Comparison of ENCODE assay signal across 8 mouse cellular contexts in the genomic region with DNA sequence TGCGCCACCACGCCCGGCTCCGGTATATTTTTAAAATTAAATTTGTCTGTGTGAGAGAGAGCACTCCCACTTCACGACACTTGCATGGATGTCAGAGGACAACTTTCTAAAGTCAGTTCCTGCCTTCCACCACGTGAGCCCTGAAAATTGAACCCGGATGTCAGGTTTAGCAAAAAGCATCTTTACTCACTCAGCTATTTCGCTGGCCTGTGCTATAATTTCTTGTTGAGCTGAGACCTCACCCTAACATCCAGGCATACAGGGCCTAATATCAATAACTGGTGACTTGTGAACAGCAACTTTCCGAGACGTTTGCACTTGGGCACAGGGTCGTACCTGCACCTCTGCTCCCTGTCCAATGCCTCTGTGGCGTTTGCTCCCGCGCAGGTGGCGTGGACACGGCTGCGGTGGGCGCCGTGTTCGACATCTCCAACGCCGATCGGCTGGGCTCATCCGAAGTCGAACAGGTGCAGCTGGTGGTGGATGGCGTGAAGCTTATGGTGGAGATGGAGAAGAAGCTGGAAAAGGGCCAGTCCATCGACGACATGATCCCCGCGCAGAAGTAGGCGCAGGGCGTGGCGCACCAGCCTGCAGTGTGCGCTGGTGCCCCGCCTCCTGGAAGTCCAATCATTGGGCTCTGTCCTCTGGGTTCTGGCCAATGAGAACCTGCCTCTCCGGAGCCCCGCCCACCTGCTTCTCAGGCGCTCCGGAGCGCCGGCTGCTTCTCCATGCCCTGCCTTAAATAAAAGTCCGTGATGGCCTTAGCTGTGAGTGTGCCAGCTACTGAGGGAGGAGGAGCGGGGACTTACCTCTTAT. TPM values are rescaled to one million over a fixed set of nuclear protein-coding genes. Genes with fewer than 3 reads are reported as not detected.
DNase-seq lines count a peak whose midpoint lies in the region; ATAC-seq lines count a peak whose summit lies in the region.

No protein-coding gene starts in this region.

- no peaks in the 10 kb centered on the region for H3K9me3 ChIP-seq in intestine, embryonic 14.5 days (ENCODE audit: control insufficient read depth, low read length)

- H3K27me3 ChIP-seq in intestine, embryonic 14.5 days (replicated peaks; ENCODE audit: control insufficient read depth, insufficient read depth, low read length) = peaks cover 40% of the 10 kb centered on the region

- no peak overlapping the region for H3K27ac ChIP-seq in intestine, embryonic 14.5 days (ENCODE audit: low read depth)

- H3K36me3 ChIP-seq in intestine, embryonic 14.5 days (ENCODE audit: control insufficient read depth, insufficient read depth, low read length) = peaks cover 15% of the 10 kb centered on the region

- no peak overlapping the region for H3K9ac ChIP-seq in intestine, embryonic 14.5 days (ENCODE audit: low read length)

- intact Hi-C loops in left cerebral cortex, postnatal 10 days (cut with DNase I) = no loop called here

- 11% methylated on average over 43 of the region's 43 CpGs for WGBS in intestine, embryonic 14.5 days

- peak overlapping the region; percentile 44 for H3K4me2 ChIP-seq in intestine, embryonic 14.5 days (ENCODE audit: low read length)

- peak; percentile 76 to 77 for DNase-seq in adrenal gland, adult 18-20 months (ENCODE audit: low spot score in 2 of 2)
- DNase-seq in embryo, embryonic 10.5 days (ENCODE audit: low spot score) = peak; percentile 94
- peak; percentile 80 for DNase-seq in gastrocnemius, postnatal 10 days
- peak; percentile 83 for DNase-seq in intestine, embryonic 14.5 days (ENCODE audit: low spot score)
- peak; percentile 83 to 94 for DNase-seq in left cerebral cortex, postnatal 10 days (ENCODE audit: extremely low spot score in 1 of 2, low spot score in 2 of 2)
- peak; percentile 86 for DNase-seq in right cerebral cortex, postnatal 14 days
- peak; percentile 70 for DNase-seq in urinary bladder, postnatal 25 days (ENCODE audit: low spot score)

- peak; percentile 92 for ATAC-seq in intestine, embryonic 14.5 days (replicated peaks; ENCODE audit: low FRiP score, low TSS enrichment, low read depth)
- peak; percentile 97 for ATAC-seq in megakaryocyte-erythroid progenitor cell, adult 5-6 weeks (replicated peaks; ENCODE audit: low FRiP score, low TSS enrichment, poor library complexity, severe bottlenecking)

- no peaks in the 10 kb centered on the region; the same call in 1 of the 2 replicates for H3K4me1 ChIP-seq in intestine, embryonic 14.5 days (replicated peaks; ENCODE audit: control insufficient read depth, insufficient read depth, low read length)

- H3K4me3 ChIP-seq in intestine, embryonic 14.5 days (ENCODE audit: low read depth, low read length) = peak overlapping the region; percentile 29

RNA-seq across cellular contexts. Expression of gene Ckm, which starts 16.5 kb away (rescaled TPM):
- 10 to 100 TPM in 1 of 2 experiments, not detected in 1; 14.7 TPM for total RNA-seq in adrenal gland, adult 18-20 months (2021)
- over 10,000 TPM; 22,462 to 26,486 TPM for total RNA-seq in gastrocnemius, postnatal 10 days (2021)
- polyA plus RNA-seq in intestine, embryonic 14.5 days (2014; fragmentation: Nextera tagmentation; extraction: Ambion mirVana) = 0.60 and 1.1 TPM in 2 replicates
- total RNA-seq in left cerebral cortex, postnatal 10 days (2021) = 1 to 10 TPM in 1 of 2 experiments, under 1 TPM in 1; 0.57 to 1.0 TPM
- not detected in 2 replicates for total RNA-seq in megakaryocyte-erythroid progenitor cell, adult 5-6 weeks (2014; fragmentation: Nextera tagmentation)
- 0.80 TPM in 1 of 2 replicates, not detected in the other for total RNA-seq in megakaryocyte-erythroid progenitor cell, adult 5-6 weeks (2017)

RNA-seq across cellular contexts. Expression of gene Klc3, which starts 17.1 kb away (rescaled TPM):
- total RNA-seq in adrenal gland, adult 18-20 months (2021) = 1 to 10 TPM; 1.3 to 3.7 TPM
- total RNA-seq in gastrocnemius, postnatal 10 days (2021) = under 1 TPM; 0.12 to 0.18 TPM
- polyA plus RNA-seq in intestine, embryonic 14.5 days (2014; fragmentation: Nextera tagmentation; extraction: Ambion mirVana) = 2.4 and 3.4 TPM in 2 replicates
- 1 to 10 TPM in 1 of 2 experiments, under 1 TPM in 1; 0.93 to 1.2 TPM for total RNA-seq in left cerebral cortex, postnatal 10 days (2021)
- total RNA-seq in megakaryocyte-erythroid progenitor cell, adult 5-6 weeks (2014; fragmentation: Nextera tagmentation) = not detected in 2 replicates
- 0.61 TPM in 1 of 2 replicates, not detected in the other for total RNA-seq in megakaryocyte-erythroid progenitor cell, adult 5-6 weeks (2017)

RNA-seq across cellular contexts. Expression of gene Mark4, which starts 37.6 kb away (rescaled TPM):
- total RNA-seq in adrenal gland, adult 18-20 months (2021) = 10 to 100 TPM; 35.9 to 54.0 TPM
- total RNA-seq in gastrocnemius, postnatal 10 days (2021) = 10 to 100 TPM; 12.2 to 16.4 TPM
- polyA plus RNA-seq in intestine, embryonic 14.5 days (2014; fragmentation: Nextera tagmentation; extraction: Ambion mirVana) = 7.5 and 8.5 TPM in 2 replicates
- total RNA-seq in left cerebral cortex, postnatal 10 days (2021) = 100 to 1,000 TPM; 110 to 115 TPM
- total RNA-seq in megakaryocyte-erythroid progenitor cell, adult 5-6 weeks (2014; fragmentation: Nextera tagmentation) = 7.8 and 11.3 TPM in 2 replicates
- 3.0 and 3.1 TPM in 2 replicates for total RNA-seq in megakaryocyte-erythroid progenitor cell, adult 5-6 weeks (2017)

RNA-seq across cellular contexts. Expression of gene Ercc2, which starts 39.2 kb away (rescaled TPM):
- 10 to 100 TPM; 27.1 to 30.9 TPM for total RNA-seq in adrenal gland, adult 18-20 months (2021)
- 1 to 10 TPM; 7.7 to 9.7 TPM for total RNA-seq in gastrocnemius, postnatal 10 days (2021)
- polyA plus RNA-seq in intestine, embryonic 14.5 days (2014; fragmentation: Nextera tagmentation; extraction: Ambion mirVana) = 11.3 and 13.3 TPM in 2 replicates
- total RNA-seq in left cerebral cortex, postnatal 10 days (2021) = 10 to 100 TPM; 39.0 to 39.7 TPM
- total RNA-seq in megakaryocyte-erythroid progenitor cell, adult 5-6 weeks (2014; fragmentation: Nextera tagmentation) = 27.7 and 39.0 TPM in 2 replicates
- total RNA-seq in megakaryocyte-erythroid progenitor cell, adult 5-6 weeks (2017) = 18.7 and 21.2 TPM in 2 replicates

RNA-seq across cellular contexts. Expression of gene Exoc3l2, which starts 42.1 kb away (rescaled TPM):
- total RNA-seq in adrenal gland, adult 18-20 months (2021) = 10 to 100 TPM; 31.7 to 36.8 TPM
- under 1 TPM; 0.59 to 0.86 TPM for total RNA-seq in gastrocnemius, postnatal 10 days (2021)
- polyA plus RNA-seq in intestine, embryonic 14.5 days (2014; fragmentation: Nextera tagmentation; extraction: Ambion mirVana) = 0.76 and 0.90 TPM in 2 replicates
- total RNA-seq in left cerebral cortex, postnatal 10 days (2021) = 1 to 10 TPM in 1 of 2 experiments, under 1 TPM in 1; 0.69 to 1.4 TPM
- total RNA-seq in megakaryocyte-erythroid progenitor cell, adult 5-6 weeks (2014; fragmentation: Nextera tagmentation) = 1.7 and 2.3 TPM in 2 replicates
- total RNA-seq in megakaryocyte-erythroid progenitor cell, adult 5-6 weeks (2017) = 1.0 and 1.5 TPM in 2 replicates

Comparison
In these comparisons a context has a peak if more than half of its experiments do, and no peak if none do; other contexts are left out.
1. RNA of gene Ckm, which starts 16.5 kb away (total RNA-seq): 22,462 to 26,486 TPM in gastrocnemius, postnatal 10 days; 14.7 TPM in adrenal gland, adult 18-20 months, 0.57 to 1.0 TPM in left cerebral cortex, postnatal 10 days and 0.80 TPM in megakaryocyte-erythroid progenitor cell, adult 5-6 weeks; every median in the first group is over 1,000 times any median in the second.
2. Peak in every context shown above with its lines, with median percentiles within 50 percentile points of each other: DNase-seq.